Mouse (Mus musculus) kidney, adult 18-20 months (tissue): ENCODE data around the gene Duox1.
"Not testable (repeated sequence)": the region's sequence is repeated elsewhere in the genome, so short reads cannot be mapped to it uniquely, and the experiment has no call there.

ENCODE experiments used
- DNase-seq: peaks from one replicate; pipeline ENCODE4 v3.0.0; 2021

Duox1 gene

DNA sequence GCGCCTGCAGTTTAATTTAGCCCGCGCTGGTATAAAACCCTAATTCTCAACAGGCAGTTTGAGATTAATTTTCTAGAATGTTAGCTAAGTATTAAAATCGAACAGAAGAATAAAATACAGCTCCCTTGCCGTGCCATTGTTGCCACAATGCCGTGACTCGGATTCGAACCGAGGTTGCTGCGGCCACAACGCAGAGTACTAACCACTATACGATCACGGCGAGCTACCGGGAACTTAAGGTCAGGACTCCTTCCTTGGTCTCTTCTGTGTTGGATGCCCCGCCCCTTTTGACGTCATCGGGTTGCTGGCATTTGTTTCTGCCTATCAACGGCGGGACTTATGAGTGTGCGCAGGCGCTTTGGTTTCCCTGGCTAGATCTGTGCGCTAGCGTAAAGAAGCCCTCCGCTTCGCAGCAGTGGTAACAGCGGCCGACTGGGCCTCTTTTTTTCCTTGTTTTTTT lies 61.8 kb downstream of the Duox1 start:
- DNase-seq = peak; percentile 100

DNA sequence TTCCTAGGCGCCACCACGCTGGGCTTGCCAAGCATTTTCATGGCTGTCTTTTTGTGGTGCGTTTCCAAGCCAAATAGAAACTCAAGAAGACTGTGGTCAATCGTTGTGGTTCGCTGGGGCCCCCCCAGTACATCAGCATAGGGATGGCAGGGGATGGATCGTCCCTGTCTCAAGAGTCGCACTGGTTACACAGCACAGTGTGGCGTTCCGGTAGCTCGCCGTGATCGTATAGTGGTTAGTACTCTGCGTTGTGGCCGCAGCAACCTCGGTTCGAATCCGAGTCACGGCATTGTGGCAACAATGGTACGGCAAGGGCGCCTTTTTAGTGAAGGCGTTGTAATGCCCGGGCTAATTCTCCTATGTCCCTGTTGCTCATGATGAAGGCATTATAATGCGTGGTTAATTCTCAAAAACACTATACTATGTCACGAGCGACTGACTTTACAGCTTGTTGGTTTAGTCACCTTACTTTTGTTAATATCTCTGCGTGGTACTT lies 62.3 kb downstream of the Duox1 start:
- peak; percentile 85 for DNase-seq

DNA sequence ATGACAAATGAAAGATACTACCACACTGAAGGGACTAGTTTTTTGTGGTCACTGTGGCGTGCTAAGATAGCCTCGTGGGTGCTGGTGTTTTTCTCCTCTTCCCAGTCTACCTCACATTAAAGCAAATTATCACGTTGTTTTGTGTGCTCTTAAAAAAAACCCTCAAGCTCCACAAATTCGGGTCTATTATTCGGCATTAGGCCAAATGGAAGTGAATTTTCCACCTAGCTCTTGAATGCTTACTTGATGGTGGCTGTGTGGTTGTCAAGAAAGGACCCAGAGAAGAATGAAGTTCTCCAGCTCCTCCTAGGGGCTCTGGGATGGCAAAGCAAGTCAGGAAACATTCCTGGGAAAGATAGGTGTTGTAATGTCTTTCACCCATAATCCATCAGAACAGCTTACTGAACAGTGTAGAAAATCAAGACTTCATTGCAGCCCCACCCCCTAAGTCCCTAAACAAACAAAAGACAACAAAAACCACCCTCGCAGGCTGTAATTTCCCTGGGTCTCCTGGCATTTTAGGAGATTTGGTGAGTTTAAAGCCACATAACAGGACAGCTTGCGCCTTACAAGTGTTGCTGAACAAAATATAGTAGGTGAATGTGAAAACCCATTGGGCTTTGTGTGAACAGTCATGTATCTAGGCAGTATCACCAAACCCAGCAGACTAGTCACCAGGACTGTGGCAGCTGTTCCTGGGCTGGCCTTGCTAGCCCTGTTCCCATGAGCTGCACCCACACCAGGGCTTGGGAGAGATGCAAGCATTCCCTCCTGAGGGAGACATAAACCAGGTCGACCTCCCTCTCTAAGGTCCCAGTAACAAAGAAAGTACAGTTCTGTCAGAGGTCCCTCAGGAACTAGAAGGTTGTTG lies 63.2 kb downstream of the Duox1 start:
- DNase-seq = peak; percentile 50

DNA sequence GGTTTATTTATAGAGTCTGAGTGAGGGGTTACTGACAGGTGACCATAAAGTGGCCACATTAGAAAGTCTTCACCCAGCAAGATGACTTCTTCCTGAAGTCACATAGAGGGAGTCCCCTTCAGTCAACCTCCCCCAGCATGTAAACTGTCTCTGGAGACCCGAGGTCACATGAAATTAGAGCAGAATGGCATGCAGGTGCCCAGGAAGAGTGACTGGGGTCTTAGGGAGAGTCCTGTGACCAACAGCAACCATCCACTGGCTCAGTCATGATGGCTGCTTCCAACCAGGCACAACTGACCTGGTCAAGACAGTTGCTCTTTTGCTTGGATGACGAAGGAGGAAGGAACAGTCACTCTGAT lies 63.8 kb downstream of the Duox1 start:
- DNase-seq = no peak

DNA sequence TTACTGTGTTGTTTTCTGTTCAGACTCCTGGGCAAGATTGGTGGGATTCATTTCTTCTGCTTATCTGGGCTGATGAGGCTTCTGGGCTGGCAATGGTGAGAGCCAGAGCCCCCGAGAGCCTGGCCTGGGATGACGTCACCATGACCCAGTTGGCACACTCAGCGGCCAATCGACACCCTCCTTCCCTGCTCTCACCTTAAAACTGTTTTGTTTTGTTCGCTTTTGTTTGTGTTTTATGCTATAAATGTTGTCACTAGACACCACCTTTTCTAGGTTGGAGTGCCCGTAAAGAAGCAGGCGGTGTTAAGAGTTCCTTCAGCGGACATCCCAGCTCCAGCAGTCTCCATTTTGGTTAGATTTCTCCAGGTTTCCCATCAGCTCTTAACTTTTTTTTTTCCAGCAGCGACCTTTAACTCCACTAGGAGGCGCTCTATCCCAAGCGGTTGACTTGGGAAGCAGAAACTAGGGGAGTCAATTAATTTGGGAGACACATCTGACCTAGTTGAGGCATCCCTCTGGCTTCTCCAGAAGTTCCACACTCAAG lies 65.4 kb downstream of the Duox1 start:
- DNase-seq = peak; percentile 64

DNA sequence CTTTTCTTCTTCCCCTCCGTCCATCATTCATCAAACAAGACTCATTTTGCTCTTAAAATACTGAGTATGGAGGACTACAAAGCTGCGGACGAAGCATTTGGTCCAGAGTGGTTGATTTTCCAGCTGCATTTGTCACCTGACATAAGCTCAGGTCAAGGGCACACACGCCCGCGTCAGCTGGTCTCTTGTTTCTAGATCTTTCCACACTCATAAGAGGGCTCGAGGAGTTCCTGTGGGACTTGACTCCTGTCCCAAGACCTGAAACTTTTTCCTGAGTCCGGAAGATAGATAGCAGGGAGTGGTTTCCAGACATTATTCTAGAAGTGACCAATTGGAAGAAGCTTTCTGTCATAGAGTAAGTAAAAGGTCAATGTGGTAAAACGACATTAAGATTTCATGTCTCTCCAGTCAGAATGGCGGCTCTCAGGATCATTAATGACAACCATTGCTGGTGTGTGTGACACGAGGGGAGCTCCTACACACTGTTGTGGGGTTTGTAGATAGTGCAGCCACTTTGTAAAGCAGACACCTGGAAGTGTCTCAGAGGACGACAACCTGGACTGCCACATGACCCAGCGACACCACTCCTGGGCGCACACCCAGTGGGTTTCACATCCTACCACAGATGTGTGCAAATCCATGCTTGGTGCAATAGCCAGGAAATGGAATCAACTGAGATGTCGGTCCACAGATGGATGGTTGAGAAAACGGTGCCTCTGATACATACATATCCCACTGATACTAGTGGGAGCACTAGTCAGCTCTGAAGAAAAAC lies 66.0 kb downstream of the Duox1 start:
- peak; percentile 46 for DNase-seq

DNA sequence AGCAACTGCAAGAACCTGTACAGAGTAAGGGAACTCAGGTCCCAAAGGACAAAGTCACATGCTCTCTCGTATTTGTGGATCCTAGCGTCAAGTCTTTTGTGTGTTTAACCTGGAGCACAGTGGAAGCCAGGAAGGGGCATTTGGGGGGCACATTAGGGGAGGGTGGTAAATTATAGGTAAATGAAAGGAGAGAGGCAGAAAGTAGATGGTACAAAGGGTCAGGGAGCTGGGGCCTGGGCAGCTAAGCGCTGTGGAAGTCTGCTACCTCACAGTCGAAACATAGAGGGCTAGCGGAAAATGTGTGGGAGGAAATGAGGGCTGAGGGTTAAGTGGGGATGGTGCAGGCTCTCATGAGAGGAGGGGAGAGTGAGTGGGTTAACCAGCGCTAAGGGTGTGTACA lies 66.6 kb downstream of the Duox1 start:
- no peak for DNase-seq

DNA sequence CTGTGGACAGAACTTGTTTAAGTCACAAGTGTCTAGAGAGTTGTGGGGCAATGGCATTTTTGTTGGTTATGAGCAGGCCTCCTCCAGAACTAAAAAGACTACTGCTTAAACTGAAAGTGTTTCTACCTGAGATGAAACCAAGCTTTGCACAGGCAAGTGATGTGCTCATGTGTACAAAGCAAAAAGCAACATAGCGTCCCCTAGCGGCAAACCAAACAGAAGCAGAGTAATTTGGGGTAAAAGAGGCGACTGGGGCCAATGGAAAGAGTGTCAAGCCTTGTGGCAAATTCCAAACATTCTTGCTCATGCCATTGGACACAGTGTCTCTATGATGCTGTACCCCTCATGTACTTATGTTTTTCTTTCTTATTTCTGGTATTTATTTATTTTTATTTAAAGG lies 69.6 kb downstream of the Duox1 start:
- no peak for DNase-seq

DNA sequence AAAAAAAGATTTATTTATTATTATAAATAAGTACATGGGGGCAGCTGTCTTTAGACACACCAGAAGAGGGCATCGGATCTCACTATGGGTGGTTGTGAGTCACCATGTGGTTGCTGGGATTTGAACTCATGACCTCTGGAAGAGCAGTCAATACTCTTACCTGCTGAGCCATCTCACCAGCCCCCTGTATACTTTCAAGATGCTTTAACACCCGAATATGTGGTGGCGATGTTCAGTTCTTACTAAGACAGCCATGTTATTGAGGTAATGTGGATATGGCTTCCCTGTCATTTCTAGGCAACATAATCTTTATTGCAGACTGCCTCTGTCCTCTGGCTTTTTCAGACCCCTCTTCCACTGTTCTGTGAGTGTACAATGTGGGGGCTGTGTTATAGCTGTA lies 71.7 kb downstream of the Duox1 start:
- DNase-seq = not testable (repeated sequence)

DNA sequence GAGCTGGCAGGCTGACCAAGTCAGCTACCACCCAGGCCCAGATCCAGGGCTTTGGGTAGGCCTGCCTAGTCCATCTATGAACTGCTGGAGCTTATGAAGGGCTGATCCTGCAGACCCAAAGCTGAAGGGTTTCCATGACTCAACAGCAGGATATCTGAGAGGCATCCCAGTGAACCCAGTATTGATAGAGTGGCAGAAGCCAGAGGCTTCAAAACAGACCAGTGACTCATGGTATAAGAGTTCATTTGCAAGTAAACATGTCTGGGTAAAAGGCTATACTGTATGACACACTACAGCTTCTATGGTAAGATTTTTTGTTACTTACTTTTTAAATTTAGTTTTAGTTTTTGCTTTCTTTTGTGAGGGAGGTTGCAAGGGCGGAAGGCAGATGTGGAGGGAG lies 80.7 kb downstream of the Duox1 start:
- no peak for DNase-seq
